Mouse (Mus musculus): ENCODE results near the gene D430042O09Rik. TPM values are rescaled to one million over a fixed set of nuclear protein-coding genes. Genes with fewer than 3 reads are reported as not detected.

D430042O09Rik gene
- polyA plus RNA-seq, 1 experiment from 2014 or later = 9.5 TPM

- Histone ChIP-seq H3K27me3 (replicated peaks; ENCODE audit: control insufficient read depth, insufficient read depth, low read length) (no peaks in the 10 kb centered on the region), H3K9ac (replicated peaks; ENCODE audit: low read depth, low read length) (no peak overlapping the region), H3K36me3 (ENCODE audit: control insufficient read depth, insufficient read depth) (no peaks in the 10 kb centered on the region), H3K4me3 (replicated peaks; ENCODE audit: low read length) (no peak overlapping the region), H3K4me1 (replicated peaks; ENCODE audit: control insufficient read depth, insufficient read depth, low read length) (peaks cover 15% of the 10 kb centered on the region), H3K9me3 (ENCODE audit: control insufficient read depth, low read length) (no peaks in the 10 kb centered on the region), H3K27ac (ENCODE audit: low read length) (no peak overlapping the region), H3K4me2 (ENCODE audit: low read length) (no peak overlapping the region)
- WGBS = 53% methylated on average over 12 of the region's 12 CpGs
- ATAC-seq = peak; percentile 40; the same call in 1 of the 2 replicates
Observed at GRCm38 (mm10) chr7:125888373-125888772, 180.7 kb downstream of the D430042O09Rik start.

GRCm38 (mm10) chr7:125893621-125894020 lies 185.9 kb downstream of the D430042O09Rik start:
- Histone ChIP-seq H3K4me3 (replicated peaks; ENCODE audit: low read length) (no peak overlapping the region), H3K27me3 (replicated peaks; ENCODE audit: control insufficient read depth, insufficient read depth, low read length) (no peaks in the 10 kb centered on the region), H3K9me3 (ENCODE audit: control insufficient read depth, low read length) (no peaks in the 10 kb centered on the region), H3K4me1 (replicated peaks; ENCODE audit: control insufficient read depth, insufficient read depth, low read length) (peaks cover 1% of the 10 kb centered on the region; the same call in 1 of the 2 replicates), H3K4me2 (ENCODE audit: low read length) (no peak overlapping the region), H3K27ac (ENCODE audit: low read length) (no peak overlapping the region), H3K36me3 (ENCODE audit: control insufficient read depth, insufficient read depth) (no peaks in the 10 kb centered on the region), H3K9ac (replicated peaks; ENCODE audit: low read depth, low read length) (no peak overlapping the region)
- ATAC-seq = no peak
- 91% methylated on average over 5 of the region's 5 CpGs for WGBS

GRCm38 (mm10) chr7:125897059-125897458 lies 189.4 kb downstream of the D430042O09Rik start:
- Histone ChIP-seq H3K9me3 (ENCODE audit: control insufficient read depth, low read length) (no peaks in the 10 kb centered on the region), H3K27me3 (replicated peaks; ENCODE audit: control insufficient read depth, insufficient read depth, low read length) (no peaks in the 10 kb centered on the region), H3K4me2 (ENCODE audit: low read length) (no peak overlapping the region), H3K4me1 (replicated peaks; ENCODE audit: control insufficient read depth, insufficient read depth, low read length) (peaks cover 9% of the 10 kb centered on the region), H3K36me3 (ENCODE audit: control insufficient read depth, insufficient read depth) (no peaks in the 10 kb centered on the region), H3K9ac (replicated peaks; ENCODE audit: low read depth, low read length) (no peak overlapping the region), H3K4me3 (replicated peaks; ENCODE audit: low read length) (no peak overlapping the region), H3K27ac (ENCODE audit: low read length) (no peak overlapping the region)
- no peak for ATAC-seq
- WGBS = 85% methylated on average over 4 of the region's 4 CpGs

- Histone ChIP-seq H3K27me3 (replicated peaks; ENCODE audit: control insufficient read depth, insufficient read depth, low read length) (no peaks in the 10 kb centered on the region), H3K4me2 (ENCODE audit: low read length) (no peak overlapping the region), H3K9ac (replicated peaks; ENCODE audit: low read depth, low read length) (no peak overlapping the region), H3K36me3 (ENCODE audit: control insufficient read depth, insufficient read depth) (no peaks in the 10 kb centered on the region), H3K4me1 (replicated peaks; ENCODE audit: control insufficient read depth, insufficient read depth, low read length) (peaks cover 9% of the 10 kb centered on the region), H3K9me3 (ENCODE audit: control insufficient read depth, low read length) (no peaks in the 10 kb centered on the region), H3K27ac (ENCODE audit: low read length) (no peak overlapping the region), H3K4me3 (replicated peaks; ENCODE audit: low read length) (no peak overlapping the region)
- ATAC-seq = no peak
- 57% methylated on average over 7 of the region's 7 CpGs for WGBS
Observed at GRCm38 (mm10) chr7:125899036-125899435, 191.3 kb downstream of the D430042O09Rik start.

- Histone ChIP-seq H3K27me3 (replicated peaks; ENCODE audit: control insufficient read depth, insufficient read depth, low read length) (no peaks in the 10 kb centered on the region), H3K9me3 (ENCODE audit: control insufficient read depth, low read length) (no peaks in the 10 kb centered on the region), H3K36me3 (ENCODE audit: control insufficient read depth, insufficient read depth) (no peaks in the 10 kb centered on the region), H3K4me2 (ENCODE audit: low read length) (no peak overlapping the region), H3K27ac (ENCODE audit: low read length) (no peak overlapping the region), H3K9ac (replicated peaks; ENCODE audit: low read depth, low read length) (no peak overlapping the region), H3K4me1 (replicated peaks; ENCODE audit: control insufficient read depth, insufficient read depth, low read length) (peaks cover 9% of the 10 kb centered on the region), H3K4me3 (replicated peaks; ENCODE audit: low read length) (no peak overlapping the region)
- WGBS = 53% methylated on average over 2 of the region's 2 CpGs
- no peak for ATAC-seq
Observed at GRCm38 (mm10) chr7:125899916-125900315, 192.2 kb downstream of the D430042O09Rik start.

- H3K4me2 ChIP-seq (ENCODE audit: low read length) = no peak overlapping the region
- H3K27me3 ChIP-seq (replicated peaks; ENCODE audit: control insufficient read depth, insufficient read depth, low read length) = no peaks in the 10 kb centered on the region
- H3K27ac ChIP-seq (ENCODE audit: low read length) = no peak overlapping the region; the same call in 1 of the 2 replicates
- H3K4me1 ChIP-seq (replicated peaks; ENCODE audit: control insufficient read depth, insufficient read depth, low read length) = peaks cover 9% of the 10 kb centered on the region
- 50% methylated on average over 13 of the region's 13 CpGs for WGBS
- no peaks in the 10 kb centered on the region for H3K9me3 ChIP-seq (ENCODE audit: control insufficient read depth, low read length)
- no peak overlapping the region for H3K9ac ChIP-seq (replicated peaks; ENCODE audit: low read depth, low read length)
- no peaks in the 10 kb centered on the region for H3K36me3 ChIP-seq (ENCODE audit: control insufficient read depth, insufficient read depth)
- no peak for ATAC-seq
- H3K4me3 ChIP-seq (replicated peaks; ENCODE audit: low read length) = no peak overlapping the region
Observed at GRCm38 (mm10) chr7:125900386-125901161, 192.9 kb downstream of the D430042O09Rik start.

- Histone ChIP-seq H3K27ac (ENCODE audit: low read length) (no peak overlapping the region), H3K4me1 (replicated peaks; ENCODE audit: control insufficient read depth, insufficient read depth, low read length) (0 out of 2 replicates have a peak, but pooled peaks cover 3% of the 10 kb centered on the region), H3K27me3 (replicated peaks; ENCODE audit: control insufficient read depth, insufficient read depth, low read length) (no peaks in the 10 kb centered on the region), H3K4me3 (replicated peaks; ENCODE audit: low read length) (no peak overlapping the region), H3K9me3 (ENCODE audit: control insufficient read depth, low read length) (no peaks in the 10 kb centered on the region), H3K4me2 (ENCODE audit: low read length) (no peak overlapping the region), H3K36me3 (ENCODE audit: control insufficient read depth, insufficient read depth) (no peaks in the 10 kb centered on the region), H3K9ac (replicated peaks; ENCODE audit: low read depth, low read length) (no peak overlapping the region)
- 79% methylated on average over 5 of the region's 5 CpGs for WGBS
- no peak for ATAC-seq
Observed at GRCm38 (mm10) chr7:125920801-125921200, 213.1 kb downstream of the D430042O09Rik start.

- Histone ChIP-seq H3K9me3 (ENCODE audit: control insufficient read depth, low read length) (no peaks in the 10 kb centered on the region), H3K9ac (replicated peaks; ENCODE audit: low read depth, low read length) (no peak overlapping the region), H3K4me2 (ENCODE audit: low read length) (no peak overlapping the region), H3K27me3 (replicated peaks; ENCODE audit: control insufficient read depth, insufficient read depth, low read length) (no peaks in the 10 kb centered on the region), H3K36me3 (ENCODE audit: control insufficient read depth, insufficient read depth) (no peaks in the 10 kb centered on the region), H3K4me3 (replicated peaks; ENCODE audit: low read length) (no peak overlapping the region), H3K4me1 (replicated peaks; ENCODE audit: control insufficient read depth, insufficient read depth, low read length) (0 out of 2 replicates have a peak, but pooled peaks cover 3% of the 10 kb centered on the region), H3K27ac (ENCODE audit: low read length) (no peak overlapping the region)
- no peak for ATAC-seq
- WGBS = 86% methylated on average over 5 of the region's 5 CpGs
Observed at GRCm38 (mm10) chr7:125924044-125924443, 216.4 kb downstream of the D430042O09Rik start.

Measured in forebrain, embryonic 16.5 days (tissue).